Mouse (Mus musculus): ENCODE measurements around the gene Gm2956.
"Not testable (repeated sequence)": the region's sequence is repeated elsewhere in the genome, so short reads cannot be mapped to it uniquely, and the experiment has no call there.

Gene Gm2956

GRCm38 (mm10) chr14:3332087-3332677 is at the start of gene Gm2956:
TSS of gene Gm2956 (plus strand) at chr14:3332627.
- DNase-seq (ENCODE audit: low read depth, low spot score): not testable (repeated sequence)

- not testable (repeated sequence) for DNase-seq (ENCODE audit: low read depth, low spot score)
These were observed 979 bp downstream of the Gm2956 start for GRCm38 (mm10) chr14:3333406-3333805.

DNA sequence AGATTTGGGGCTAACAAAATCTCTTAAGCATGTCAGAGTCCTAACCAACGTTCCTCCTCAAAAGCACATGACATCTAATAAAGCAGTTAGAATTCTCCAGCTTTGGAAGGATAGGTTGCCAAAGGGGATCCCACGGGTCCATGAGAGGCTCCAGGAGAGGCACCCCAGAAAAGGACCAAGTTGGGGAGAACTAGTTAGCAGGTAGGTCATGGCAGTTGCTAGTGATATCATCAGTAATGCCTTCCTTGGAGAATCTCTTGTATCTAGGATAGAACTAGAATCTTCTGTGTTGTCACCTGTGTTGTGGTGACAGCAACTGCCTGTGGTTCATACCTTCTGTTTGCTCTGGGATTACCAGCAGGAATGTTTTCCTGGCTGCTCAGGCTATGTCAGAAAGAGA is 62.4 kb downstream of the Gm2956 start, which contains the start of gene Gm10413:
Gene Gm10413 (plus strand): TSS at position 301 of the 400 bp plus-strand sequence.
- DNase-seq (ENCODE audit: low read depth, low spot score): not testable (repeated sequence)

All from c-Kit-negative CD71-positive TER-119-positive erythroid progenitor cells, embryonic 14.5 days (primary cell).